Mouse (Mus musculus) ES-Bruce4 (cell line): Measurements from ENCODE around the gene Get4. TPM values are rescaled to one million over a fixed set of nuclear protein-coding genes. Genes with fewer than 3 reads are reported as not detected.

ENCODE experiments used
- H3K27ac ChIP-seq: 2 replicates; pipeline ENCODE4 v1.5.1; 2012; ENCODE audit warnings: low read length, inconsistent platforms; ENCODE audit not compliant: insufficient read depth
- H3K27me3 ChIP-seq: 2 replicates; pipeline ENCODE4 v1.6.1; 2012; ENCODE audit warnings: mild to moderate bottlenecking, low read length, inconsistent platforms; ENCODE audit not compliant: control insufficient read depth, poor library complexity, insufficient read depth, severe bottlenecking
- H3K36me3 ChIP-seq: 2 replicates; pipeline ENCODE4 v1.6.1; 2012; ENCODE audit warnings: inconsistent platforms, mild to moderate bottlenecking, low read length, moderate library complexity; ENCODE audit not compliant: control insufficient read depth, poor library complexity, insufficient read depth, severe bottlenecking
- H3K4me1 ChIP-seq: one replicate; pipeline ENCODE4 v1.8.1; 2011; ENCODE audit warnings: low read length; ENCODE audit not compliant: control insufficient read depth, insufficient read depth
- H3K4me3 ChIP-seq: 2 replicates; pipeline ENCODE4 v1.5.1; 2011; ENCODE audit warnings: low read depth, mild to moderate bottlenecking, low read length
- H3K9ac ChIP-seq: 2 replicates; pipeline ENCODE4 v1.6.1; 2012; ENCODE audit warnings: low read depth, mild to moderate bottlenecking, inconsistent platforms; ENCODE audit not compliant: poor library complexity, severe bottlenecking
- H3K9me3 ChIP-seq: replicated peaks from 2 replicates; pipeline ENCODE4 v1.6.1; 2012; ENCODE audit warnings: mild to moderate bottlenecking, low read length, inconsistent platforms; ENCODE audit not compliant: control insufficient read depth, poor library complexity, insufficient read depth, severe bottlenecking
- CTCF ChIP-seq: IDR thresholded peaks from one replicate; pipeline ENCODE4 v1.8.1; 2011; ENCODE audit warnings: low read depth, low read length
- EP300 ChIP-seq: IDR thresholded peaks from 2 replicates; pipeline ENCODE4 v1.6.1; 2011; ENCODE audit warnings: low read depth, low read length; ENCODE audit not compliant: insufficient read depth
- POLR2A ChIP-seq: IDR thresholded peaks from one replicate; pipeline ENCODE4 v1.8.1; 2011; ENCODE audit warnings: low read length; ENCODE audit not compliant: insufficient read depth
- polyA plus RNA-seq: library from polyadenylated mRNA; stranded (reverse); fragments of >200 nt; gene quantifications from 2 replicates; pipeline ENCODE4 v1.2.4, GENCODE M21; 2011; ENCODE audit warnings: low read depth; ENCODE audit not compliant: missing spikeins, insufficient read depth, insufficient read length

The Get4 gene
- polyA plus RNA-seq, 1 experiment, result 55.9 TPM

GRCm38 (mm10) chr5:139243384-139243783 is 8.7 kb upstream of the Get4 start:
- Histone ChIP-seq H3K9ac (no peak overlapping the region), H3K36me3 (peaks cover 59% of the 10 kb centered on the region), H3K27ac (no peak overlapping the region), H3K4me3 (no peak overlapping the region), H3K4me1 (no peaks in the 10 kb centered on the region), H3K27me3 (no peaks in the 10 kb centered on the region), H3K9me3 (no peaks in the 10 kb centered on the region)
- TF ChIP-seq EP300 (no peak), CTCF (no peak), POLR2A (no peak)

- no peak overlapping the region for H3K4me3 ChIP-seq
- no peak overlapping the region for H3K9ac ChIP-seq
- H3K27me3 ChIP-seq, result no peaks in the 10 kb centered on the region
- no peaks in the 10 kb centered on the region for H3K4me1 ChIP-seq
- TF ChIP-seq EP300, result no peak
- TF ChIP-seq CTCF, result no peak
- TF ChIP-seq POLR2A, result no peak
- no peak overlapping the region for H3K27ac ChIP-seq
- peaks cover 38% of the 10 kb centered on the region for H3K36me3 ChIP-seq
- H3K9me3 ChIP-seq, result no peaks in the 10 kb centered on the region
These were observed 4.4 kb upstream of the Get4 start for GRCm38 (mm10) chr5:139247767-139248166.

GRCm38 (mm10) chr5:139248846-139249245 is 3.3 kb upstream of the Get4 start:
- Histone ChIP-seq H3K9ac (no peak overlapping the region), H3K36me3 (peaks cover 38% of the 10 kb centered on the region), H3K4me1 (no peaks in the 10 kb centered on the region), H3K27me3 (no peaks in the 10 kb centered on the region), H3K4me3 (no peak overlapping the region), H3K27ac (no peak overlapping the region), H3K9me3 (no peaks in the 10 kb centered on the region)
- TF ChIP-seq POLR2A (no peak), EP300 (no peak), CTCF (no peak)

- no peak for TF ChIP-seq CTCF
- TF ChIP-seq POLR2A, result no peak
- TF ChIP-seq EP300, result no peak
- no peak overlapping the region for H3K27ac ChIP-seq
- no peaks in the 10 kb centered on the region for H3K9me3 ChIP-seq
- H3K27me3 ChIP-seq, result no peaks in the 10 kb centered on the region
- H3K9ac ChIP-seq, result peak overlapping the region; percentile 54
- H3K36me3 ChIP-seq, result peaks cover 23% of the 10 kb centered on the region
- peaks cover under 1% of the 10 kb centered on the region for H3K4me1 ChIP-seq
- H3K4me3 ChIP-seq, result no peak overlapping the region
These were observed 845 bp upstream of the Get4 start for GRCm38 (mm10) chr5:139251279-139251678.

- no peaks in the 10 kb centered on the region for H3K9me3 ChIP-seq
- peaks cover 19% of the 10 kb centered on the region for H3K36me3 ChIP-seq
- H3K4me3 ChIP-seq, result peak overlapping the region; percentile 71
- TF ChIP-seq EP300, result no peak
- no peak for TF ChIP-seq POLR2A
- TF ChIP-seq CTCF, result no peak
- peak overlapping the region; percentile 54 for H3K9ac ChIP-seq
- peak overlapping the region; percentile 39; the same call in 1 of the 2 replicates for H3K27ac ChIP-seq
- H3K27me3 ChIP-seq, result no peaks in the 10 kb centered on the region
- H3K4me1 ChIP-seq, result peaks cover 2% of the 10 kb centered on the region
These were observed 416 bp upstream of the Get4 start for GRCm38 (mm10) chr5:139251736-139252080.

GRCm38 (mm10) chr5:139252910-139253245 is 754 bp downstream of the Get4 start:
- peak overlapping the region; percentile 29; the same call in 1 of the 2 replicates for H3K27ac ChIP-seq
- H3K9me3 ChIP-seq, result no peaks in the 10 kb centered on the region
- TF ChIP-seq CTCF (no peak), EP300 (no peak), POLR2A (no peak)
- H3K36me3 ChIP-seq, result peaks cover 10% of the 10 kb centered on the region
- H3K4me3 ChIP-seq, result peak overlapping the region; percentile 96
- H3K27me3 ChIP-seq, result no peaks in the 10 kb centered on the region
- peak overlapping the region; percentile 72 for H3K9ac ChIP-seq
- H3K4me1 ChIP-seq, result peaks cover 2% of the 10 kb centered on the region
